Mouse (Mus musculus) CD4-positive helper T cell, adult 2 months (primary cell): ENCODE measurements around the gene Fam69b.

Experiments used
- DNase-seq: peaks from one replicate; pipeline ENCODE4 v3.0.0-alpha.2; 2012; ENCODE audit warnings: low read depth, missing footprints, low spot score

The Fam69b gene

GRCm38 (mm10) chr2:26598462-26598861 lies 29.8 kb upstream of the Fam69b start:
- DNase-seq: no peak

- DNase-seq: no peak
These were observed 28.3 kb upstream of the Fam69b start for GRCm38 (mm10) chr2:26599965-26600364.

GRCm38 (mm10) chr2:26600664-26601063 lies 27.6 kb upstream of the Fam69b start:
- DNase-seq: no peak

GRCm38 (mm10) chr2:26601595-26601994 lies 26.7 kb upstream of the Fam69b start:
- no peak for DNase-seq

- no peak for DNase-seq
These were observed 25.6 kb upstream of the Fam69b start for GRCm38 (mm10) chr2:26602631-26603030.

GRCm38 (mm10) chr2:26603159-26603558 lies 25.1 kb upstream of the Fam69b start:
- DNase-seq: no peak

GRCm38 (mm10) chr2:26603720-26604671 lies 24.3 kb upstream of the Fam69b start, which contains the start of gene Agpat2:
TSS of gene Agpat2 (minus strand) at chr2:26604417.
- peak; percentile 87 for DNase-seq

GRCm38 (mm10) chr2:26605331-26605730 lies 22.9 kb upstream of the Fam69b start:
- no peak for DNase-seq

- no peak for DNase-seq
These were observed 21.7 kb upstream of the Fam69b start for GRCm38 (mm10) chr2:26606579-26606978.

GRCm38 (mm10) chr2:26607056-26607910 lies 21.0 kb upstream of the Fam69b start:
- no peak for DNase-seq

- DNase-seq: no peak
These were observed 19.5 kb upstream of the Fam69b start for GRCm38 (mm10) chr2:26608781-26609180.

- DNase-seq: no peak
These were observed 19.0 kb upstream of the Fam69b start for GRCm38 (mm10) chr2:26609261-26609661.

- no peak for DNase-seq
These were observed 17.7 kb upstream of the Fam69b start for GRCm38 (mm10) chr2:26610526-26610925.

GRCm38 (mm10) chr2:26611054-26611453 lies 17.2 kb upstream of the Fam69b start:
- no peak for DNase-seq

- no peak for DNase-seq
These were observed 16.4 kb upstream of the Fam69b start for GRCm38 (mm10) chr2:26611896-26612295.

GRCm38 (mm10) chr2:26614903-26615302 lies 13.4 kb upstream of the Fam69b start:
- no peak for DNase-seq

GRCm38 (mm10) chr2:26615459-26616124 lies 12.7 kb upstream of the Fam69b start:
- DNase-seq: no peak

- DNase-seq: no peak
These were observed 10.9 kb upstream of the Fam69b start for GRCm38 (mm10) chr2:26617331-26617730.

- no peak for DNase-seq
These were observed 10.3 kb upstream of the Fam69b start for GRCm38 (mm10) chr2:26617928-26618327.

GRCm38 (mm10) chr2:26621246-26621645 lies 7.0 kb upstream of the Fam69b start:
- no peak for DNase-seq

- DNase-seq: peak; percentile 80
These were observed 5.3 kb upstream of the Fam69b start for GRCm38 (mm10) chr2:26622984-26623383.

GRCm38 (mm10) chr2:26625419-26625818 lies 2.8 kb upstream of the Fam69b start:
- DNase-seq: no peak
